Mouse (Mus musculus): ENCODE data around the gene 4921517D22Rik.

DNA sequence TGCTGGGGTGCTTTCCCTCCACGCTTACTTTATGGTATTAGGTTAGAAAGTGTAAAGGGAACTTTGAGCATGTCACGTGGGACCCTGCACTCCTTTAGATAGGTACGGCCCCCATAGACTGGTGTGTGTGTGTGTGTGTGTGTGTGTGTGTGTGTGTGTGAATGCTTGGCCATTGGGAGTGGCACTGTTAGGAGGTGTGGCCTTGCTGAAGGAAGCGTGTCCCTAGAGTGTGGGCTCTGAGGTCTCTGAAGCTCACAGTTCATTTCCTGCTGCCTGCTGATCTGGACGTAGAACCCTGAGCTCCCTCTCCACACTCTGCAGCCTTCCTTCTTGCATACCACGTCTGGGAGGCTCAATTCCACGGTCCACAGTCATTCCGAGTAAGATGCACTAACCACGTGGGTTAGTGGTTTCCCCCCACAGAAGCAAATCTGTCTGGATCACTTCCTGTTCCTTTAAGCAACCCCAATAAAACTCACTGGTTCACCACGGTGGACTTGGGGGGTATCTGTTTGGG lies 37.5 kb downstream of the 4921517D22Rik start:
- TF ChIP-seq CTCF (IDR thresholded peaks at IDR 0.05; ENCODE audit: borderline replicate concordance, insufficient read depth, low read length) (no peak), POLR2A (IDR thresholded peaks at IDR 0.05; ENCODE audit: low read depth, low read length) (no peak)

Data from embryonic fibroblast, embryonic 13.5 days (primary cell).